Mouse (Mus musculus) heart, adult 2 months (tissue): ENCODE measurements around the gene Serpine1.

ENCODE experiments used
- CTCF ChIP-seq: fragments of 200-600 bp; IDR thresholded peaks from 2 replicates; pipeline ENCODE4 v1.8.1; 2022; ENCODE audit warnings: antibody characterized with exemption, mild to moderate bottlenecking, moderate library complexity
- EP300 ChIP-seq: fragments of 200-500 bp; IDR thresholded peaks from 2 replicates; pipeline ENCODE4 v1.6.1; 2011; ENCODE audit warnings: low read depth, low read length, control low read depth; ENCODE audit not compliant: insufficient read depth
- POLR2A ChIP-seq: fragments of 200-500 bp; IDR thresholded peaks from 2 replicates; pipeline ENCODE4 v1.6.1; 2011; ENCODE audit warnings: mild to moderate bottlenecking, low read depth, low read length, control low read depth; ENCODE audit not compliant: insufficient read depth

DNA sequence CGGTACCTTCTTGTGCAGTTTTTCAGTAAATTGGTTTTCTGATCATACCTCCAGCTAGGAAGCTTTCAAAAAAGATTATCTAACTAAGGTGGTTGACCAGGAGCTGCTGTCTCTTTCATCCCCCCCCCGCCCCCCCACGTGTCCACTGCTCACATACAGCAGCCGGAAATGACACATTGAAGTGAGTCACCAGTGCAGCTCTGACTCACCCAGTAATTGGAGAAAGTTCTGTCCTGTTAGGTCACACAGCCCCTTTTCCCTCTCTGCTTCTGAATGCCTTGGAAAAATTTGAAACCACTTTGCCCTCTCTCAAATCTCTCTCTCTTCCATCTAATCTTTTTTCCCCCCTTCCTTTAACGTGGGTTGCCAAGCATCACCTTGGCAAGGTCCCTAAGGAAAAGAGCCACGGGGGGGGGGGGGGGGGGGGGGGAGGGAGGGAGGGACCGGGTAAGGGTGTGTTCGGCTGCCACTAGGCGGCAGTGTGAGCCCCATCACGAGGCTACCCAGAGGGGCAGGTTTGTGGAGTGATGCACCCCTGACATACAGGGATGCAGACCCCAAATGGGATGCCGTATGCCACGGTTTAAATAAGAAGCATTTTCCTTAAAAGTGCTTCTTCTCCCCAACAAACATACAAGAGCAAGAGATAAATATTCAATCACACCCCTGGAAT is 10.1 kb downstream of the Serpine1 start:
- peak; percentile 69 for TF ChIP-seq CTCF
- 0 out of 2 replicates have a peak, but pooled peaks have one; percentile 32 for TF ChIP-seq EP300
- TF ChIP-seq POLR2A = peak; percentile 10; the same call in 1 of the 2 replicates
